Mouse (Mus musculus): Measurements from ENCODE around the gene Esrrg.
A peak's percentile ranks its signal among the peaks of the same experiment; 100 is the strongest.

Esrrg gene

GRCm38 (mm10) chr1:187608261-187608921 is at the start of gene Esrrg:
Esrrg (plus strand) TSS chr1:187608791.
- peak; percentile 61 for DNase-seq

GRCm38 (mm10) chr1:187583982-187584381 is 24.6 kb upstream of the Esrrg start:
- DNase-seq, result no peak

- DNase-seq, result peak; percentile 75
These were observed 22.0 kb upstream of the Esrrg start for GRCm38 (mm10) chr1:187586541-187587075.

GRCm38 (mm10) chr1:187602942-187603341 is 5.6 kb upstream of the Esrrg start:
- no peak for DNase-seq

GRCm38 (mm10) chr1:187604063-187604484 is 4.5 kb upstream of the Esrrg start:
- DNase-seq, result no peak

GRCm38 (mm10) chr1:187604691-187605310 is 3.8 kb upstream of the Esrrg start:
- DNase-seq, result no peak

- no peak for DNase-seq
These were observed 3.0 kb upstream of the Esrrg start for GRCm38 (mm10) chr1:187605391-187606270.

GRCm38 (mm10) chr1:187606271-187607040 is 2.1 kb upstream of the Esrrg start:
- no peak for DNase-seq

GRCm38 (mm10) chr1:187607065-187608047 is 1.2 kb upstream of the Esrrg start:
- peak; percentile 43 for DNase-seq

GRCm38 (mm10) chr1:187609021-187609852 is 646 bp downstream of the Esrrg start:
- peak; percentile 79 for DNase-seq

GRCm38 (mm10) chr1:187609853-187610230 is 1.3 kb downstream of the Esrrg start:
- peak; percentile 53 for DNase-seq

GRCm38 (mm10) chr1:187610336-187610948 is 1.9 kb downstream of the Esrrg start:
- DNase-seq, result peak; percentile 57

GRCm38 (mm10) chr1:187611925-187612324 is 3.3 kb downstream of the Esrrg start:
- peak; percentile 45 for DNase-seq

- DNase-seq, result no peak
These were observed 4.7 kb downstream of the Esrrg start for GRCm38 (mm10) chr1:187613277-187613676.

GRCm38 (mm10) chr1:187623981-187624380 is 15.4 kb downstream of the Esrrg start:
- no peak for DNase-seq

GRCm38 (mm10) chr1:187630361-187630760 is 21.8 kb downstream of the Esrrg start:
- DNase-seq, result no peak

GRCm38 (mm10) chr1:187631486-187631885 is 22.9 kb downstream of the Esrrg start:
- peak; percentile 56 for DNase-seq

GRCm38 (mm10) chr1:187645258-187645657 is 36.7 kb downstream of the Esrrg start:
- no peak for DNase-seq

GRCm38 (mm10) chr1:187648551-187648950 is 40.0 kb downstream of the Esrrg start:
- DNase-seq, result no peak

GRCm38 (mm10) chr1:187649871-187650270 is 41.3 kb downstream of the Esrrg start:
- DNase-seq, result no peak
